Mouse (Mus musculus): ENCODE measurements at regions not wholly inside any gene's neighbourhood (a gene's known extent, or its start where the extent isn't known, plus 50 kb on each side); places are given as distances from the start of the nearest gene placed in this dataset.

DNA sequence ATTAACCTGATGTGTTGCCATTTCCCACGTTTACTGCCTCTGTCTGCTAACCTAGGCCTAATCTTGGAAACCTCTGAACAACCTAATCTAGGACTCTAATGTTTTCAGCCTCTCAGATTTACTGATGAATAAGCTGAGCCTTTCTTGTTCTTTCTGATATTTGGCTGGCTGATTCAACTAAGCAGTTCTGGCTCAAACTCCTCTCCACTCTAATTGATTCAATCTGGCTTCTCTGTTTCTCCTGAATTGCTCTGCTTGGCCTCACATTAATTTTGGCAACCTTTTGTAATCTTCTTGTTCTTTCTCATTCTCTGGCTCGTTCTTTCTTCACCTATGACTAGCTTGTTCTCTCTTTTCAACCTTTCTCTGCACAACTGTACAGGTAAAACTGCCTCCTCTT, 1561.2 kb upstream of the Zeb2 start:
- ATAC-seq (replicated peaks; ENCODE audit: low FRiP score, low TSS enrichment, poor library complexity, severe bottlenecking) = no peak

DNA sequence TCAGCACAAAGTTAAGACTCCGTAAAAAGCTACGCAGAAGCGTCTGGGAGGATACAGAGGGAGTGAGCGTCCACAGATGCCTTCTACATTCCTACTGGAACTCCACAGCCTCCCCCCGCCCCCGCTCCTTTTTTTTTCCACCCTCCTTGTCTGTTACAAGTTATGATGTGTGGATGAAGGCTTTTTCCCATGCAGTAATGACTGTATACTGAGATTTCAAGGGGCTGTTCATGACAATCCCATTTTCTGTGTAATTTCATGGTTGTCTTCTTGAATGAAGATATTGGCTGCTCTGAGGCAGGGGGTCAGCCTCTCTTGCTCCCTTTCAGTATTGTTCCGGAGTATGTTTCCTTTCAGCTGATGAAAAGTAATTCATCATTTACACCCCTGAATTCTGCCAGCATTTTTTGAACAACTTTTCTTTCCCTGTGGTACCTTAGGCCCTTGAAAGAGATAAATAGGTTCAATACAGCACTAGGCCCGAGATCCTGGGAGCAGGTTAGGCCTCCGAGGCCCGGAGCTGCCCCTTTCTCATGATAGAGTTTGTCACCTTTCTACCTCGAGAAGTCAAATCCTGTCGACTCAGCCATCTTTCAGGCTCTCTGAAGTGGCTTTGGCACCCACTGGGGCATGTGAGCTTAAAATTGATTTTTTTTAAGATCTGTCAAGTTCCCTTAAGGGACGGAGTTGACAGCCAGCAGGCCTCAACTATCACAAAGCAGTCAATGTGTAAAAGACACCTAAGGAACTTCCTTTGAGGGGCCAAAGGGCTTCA, 1552.5 kb upstream of the Zeb2 start:
- ATAC-seq (replicated peaks; ENCODE audit: low FRiP score, low TSS enrichment, poor library complexity, severe bottlenecking) = no peak

DNA sequence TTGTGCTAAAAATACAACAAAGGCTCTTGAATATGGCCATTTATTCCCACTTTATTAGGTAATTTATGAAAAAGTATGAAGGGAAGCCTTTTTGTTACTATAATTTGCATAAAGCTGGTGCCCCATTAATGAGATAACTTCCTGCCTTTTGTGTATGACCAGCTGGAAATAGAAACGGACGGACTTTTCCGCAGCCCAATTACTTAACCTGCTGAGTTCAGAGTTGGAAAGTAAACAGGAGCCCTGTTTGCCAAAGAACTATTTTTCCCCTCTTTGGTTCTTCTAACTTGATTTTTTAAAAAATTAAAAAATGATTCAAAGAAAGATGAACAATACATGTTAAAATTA, 1549.8 kb upstream of the Zeb2 start:
- ATAC-seq (replicated peaks; ENCODE audit: low FRiP score, low TSS enrichment, poor library complexity, severe bottlenecking) = no peak

DNA sequence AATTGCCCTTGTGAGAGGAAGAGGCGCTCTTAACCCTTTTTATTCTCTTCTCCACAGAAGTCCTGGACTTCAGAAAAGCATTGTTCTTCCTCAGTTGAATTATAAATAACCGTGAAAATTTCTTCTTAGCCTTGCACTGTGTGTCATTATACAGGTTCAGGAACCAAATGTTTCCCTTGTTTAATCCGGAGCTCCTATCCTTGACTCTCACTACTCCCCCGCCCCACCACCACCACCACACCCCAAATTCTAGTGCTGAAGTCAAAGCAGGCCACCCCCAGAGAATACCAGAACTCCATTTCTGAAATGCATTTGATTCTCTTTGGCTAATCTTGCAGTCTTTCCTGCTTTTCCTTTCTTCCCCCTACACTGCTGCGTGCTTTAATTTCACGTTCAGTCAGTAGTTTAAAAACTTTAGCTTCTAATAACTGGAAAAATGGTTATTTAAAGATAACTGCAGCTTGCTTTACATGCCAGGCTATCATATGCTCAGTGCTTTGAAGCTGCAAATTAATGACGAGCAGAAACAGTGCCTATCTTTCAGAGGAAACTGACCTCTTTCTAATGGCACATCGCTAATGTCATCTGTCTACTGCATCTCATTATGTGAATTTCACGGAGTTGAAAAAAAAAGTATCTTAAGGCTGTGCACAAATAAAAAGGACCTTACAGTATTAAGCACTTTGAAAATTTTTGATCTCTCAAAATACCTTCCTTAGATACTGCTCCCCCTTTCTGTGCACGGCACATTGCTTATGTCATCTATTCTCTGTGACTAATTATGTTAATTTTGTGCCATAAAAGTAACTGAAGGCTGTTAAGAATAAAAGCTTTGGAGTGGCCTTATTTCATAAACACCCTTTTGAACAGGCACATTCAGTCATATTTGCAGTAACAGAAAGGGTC, 1549.1 kb upstream of the Zeb2 start:
- no peak for ATAC-seq (replicated peaks; ENCODE audit: low FRiP score, low TSS enrichment, poor library complexity, severe bottlenecking)

DNA sequence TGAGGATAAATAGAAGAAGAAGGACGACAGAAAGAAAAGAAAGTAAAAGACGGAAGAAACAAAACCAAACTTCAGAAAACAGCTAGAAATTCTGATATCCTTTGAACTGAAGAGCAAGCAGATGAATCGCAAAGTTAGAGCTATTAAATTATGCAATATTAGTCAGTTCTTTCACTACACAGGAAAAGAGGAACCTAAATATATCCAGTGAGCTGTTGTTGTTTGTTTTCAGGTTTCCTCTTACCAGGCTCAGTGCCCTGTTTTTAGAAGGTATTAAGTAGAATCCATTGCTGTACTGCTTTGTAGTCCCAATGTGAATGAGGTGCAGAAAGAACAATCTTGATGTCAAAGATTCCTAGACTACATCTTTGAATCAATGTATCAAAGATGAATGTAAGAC, 1544.7 kb upstream of the Zeb2 start:
- ATAC-seq (replicated peaks; ENCODE audit: low FRiP score, low TSS enrichment, poor library complexity, severe bottlenecking) = no peak

DNA sequence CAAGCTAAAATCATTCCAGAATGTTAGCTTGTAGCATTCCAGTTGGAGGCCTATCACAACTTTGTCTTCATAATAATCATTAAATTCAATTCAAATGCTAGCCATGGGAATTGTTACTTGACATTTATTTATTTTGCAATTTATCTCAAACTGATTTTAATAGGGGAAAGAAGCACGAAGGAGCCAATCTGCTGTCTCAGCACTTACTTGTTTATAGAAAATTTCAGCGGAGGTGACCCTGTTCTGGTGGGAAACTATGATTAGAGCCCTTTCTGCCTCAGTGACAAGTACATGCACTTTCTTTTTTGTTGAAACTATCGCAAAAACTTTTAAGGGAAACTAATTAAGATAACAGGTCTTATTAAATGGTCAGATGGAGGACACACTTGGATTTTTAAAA, 1543.4 kb upstream of the Zeb2 start:
- no peak for ATAC-seq (replicated peaks; ENCODE audit: low FRiP score, low TSS enrichment, poor library complexity, severe bottlenecking)

DNA sequence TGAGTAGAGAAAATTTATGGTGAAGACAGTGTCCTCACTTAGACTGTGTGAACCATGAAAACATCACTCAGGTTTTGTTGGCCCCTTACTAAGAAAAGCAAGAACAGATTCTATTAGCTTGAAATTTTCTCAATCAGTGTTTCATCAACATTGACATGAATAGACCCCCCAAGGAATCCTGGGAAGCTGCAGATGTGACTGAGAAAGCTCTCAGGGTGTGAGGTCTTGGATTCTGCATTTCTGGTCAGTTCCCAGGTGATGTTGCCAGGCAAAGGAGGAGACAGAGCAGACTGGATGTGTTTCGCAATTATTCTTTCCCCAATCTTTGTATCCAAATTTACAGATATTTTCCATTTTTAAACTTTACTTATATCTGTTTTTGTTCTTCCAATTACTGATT, 1538.1 kb upstream of the Zeb2 start:
- no peak for ATAC-seq (replicated peaks; ENCODE audit: low FRiP score, low TSS enrichment, poor library complexity, severe bottlenecking)

DNA sequence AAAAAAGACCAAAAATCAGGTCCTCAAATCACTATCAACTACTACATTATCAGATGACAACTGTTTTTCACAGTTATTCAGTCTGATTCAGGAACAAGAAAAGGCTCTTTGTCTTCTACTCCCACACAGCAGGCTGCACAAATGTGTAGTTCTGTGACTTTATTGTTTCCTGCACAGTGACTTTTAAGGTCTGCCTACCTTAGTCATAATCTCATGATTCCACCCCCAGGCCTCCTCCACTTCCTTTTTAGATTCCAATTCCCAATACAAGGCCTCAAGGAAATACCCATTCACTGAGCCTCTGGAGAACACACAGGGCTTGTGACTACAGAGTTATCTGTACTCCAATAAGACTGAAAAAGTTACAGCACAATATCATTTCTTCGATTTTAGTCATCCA, 1535.4 kb upstream of the Zeb2 start:
- ATAC-seq (replicated peaks; ENCODE audit: low FRiP score, low TSS enrichment, poor library complexity, severe bottlenecking) = no peak

DNA sequence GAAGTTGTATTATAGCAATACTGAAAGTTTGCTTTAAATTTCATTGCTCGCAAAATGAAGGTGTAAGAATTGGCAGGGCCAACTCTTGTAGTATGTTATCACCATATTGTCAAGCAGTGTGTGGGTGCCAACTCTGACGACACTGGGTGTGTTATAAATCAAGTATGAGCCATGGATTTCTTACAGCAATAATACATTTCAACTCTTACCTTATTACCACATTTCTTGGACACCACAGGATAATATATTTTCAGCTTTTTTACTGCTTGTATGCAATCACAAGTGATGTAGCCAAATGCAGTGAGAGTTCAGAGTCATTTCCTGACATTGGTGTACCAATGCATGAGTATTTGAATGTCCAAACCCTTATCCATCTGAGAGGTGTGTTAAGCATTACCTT, 1529.2 kb upstream of the Zeb2 start:
- no peak for ATAC-seq (replicated peaks; ENCODE audit: low FRiP score, low TSS enrichment, poor library complexity, severe bottlenecking)

DNA sequence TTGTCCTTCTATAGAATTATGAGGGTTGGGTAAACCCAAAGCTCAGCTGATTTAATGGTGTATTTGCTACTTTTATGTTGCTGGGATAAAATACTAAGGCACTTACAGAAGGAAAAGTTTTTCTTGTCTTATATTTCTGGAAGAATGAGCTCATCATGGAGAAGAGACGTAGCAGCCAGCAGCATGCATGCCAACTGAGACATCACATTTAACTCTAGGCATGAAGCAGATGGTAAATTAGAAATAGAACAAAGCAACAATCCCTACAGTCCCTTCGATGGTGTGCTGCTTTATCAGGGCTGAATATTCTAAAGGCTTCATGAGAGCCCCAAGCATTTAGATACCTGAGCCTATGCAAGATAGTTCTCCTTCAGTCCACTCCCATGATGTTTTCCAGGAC, 1492.0 kb upstream of the Zeb2 start:
- no peak for ATAC-seq (replicated peaks; ENCODE audit: low FRiP score, low TSS enrichment, poor library complexity, severe bottlenecking)

DNA sequence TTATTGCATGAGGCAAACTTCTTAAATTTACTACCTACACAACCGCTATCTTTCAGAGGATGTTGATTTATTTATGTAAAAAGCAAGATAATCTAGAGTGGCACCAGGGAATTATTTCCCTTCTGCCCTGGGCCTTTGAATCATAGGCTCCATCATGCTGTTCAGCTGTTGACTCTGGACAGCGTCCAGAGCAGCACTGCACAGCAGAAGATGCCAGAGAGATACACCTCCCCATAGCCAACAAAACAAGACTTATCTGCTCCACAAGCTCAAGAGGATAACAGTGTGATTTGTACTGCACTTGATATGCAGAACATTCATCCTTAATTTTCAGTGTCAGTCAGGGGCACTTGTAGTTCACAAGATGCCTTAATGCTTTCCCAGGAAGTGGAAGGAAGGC, 1464.6 kb upstream of the Zeb2 start:
- no peak for ATAC-seq (replicated peaks; ENCODE audit: low FRiP score, low TSS enrichment, poor library complexity, severe bottlenecking)

DNA sequence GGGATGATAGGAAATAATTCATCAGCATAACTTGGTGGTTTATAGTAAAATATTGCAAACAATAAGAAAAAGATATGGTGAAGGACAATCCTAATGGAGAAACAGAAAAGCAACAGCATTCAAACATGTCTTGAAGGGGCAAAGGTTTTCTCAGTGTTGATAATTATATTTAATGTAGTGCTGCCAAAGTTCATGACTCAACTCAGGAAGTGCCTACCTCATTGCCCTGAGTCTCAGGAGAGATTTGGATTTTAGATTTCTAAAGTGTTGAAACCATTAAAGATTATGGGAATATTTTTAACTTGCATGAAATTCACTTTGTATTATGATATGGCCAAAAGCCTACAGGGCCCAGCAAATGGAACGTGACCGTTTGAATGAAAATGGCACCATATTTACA, 1453.2 kb upstream of the Zeb2 start:
- ATAC-seq (replicated peaks; ENCODE audit: low FRiP score, low TSS enrichment, poor library complexity, severe bottlenecking) = no peak

DNA sequence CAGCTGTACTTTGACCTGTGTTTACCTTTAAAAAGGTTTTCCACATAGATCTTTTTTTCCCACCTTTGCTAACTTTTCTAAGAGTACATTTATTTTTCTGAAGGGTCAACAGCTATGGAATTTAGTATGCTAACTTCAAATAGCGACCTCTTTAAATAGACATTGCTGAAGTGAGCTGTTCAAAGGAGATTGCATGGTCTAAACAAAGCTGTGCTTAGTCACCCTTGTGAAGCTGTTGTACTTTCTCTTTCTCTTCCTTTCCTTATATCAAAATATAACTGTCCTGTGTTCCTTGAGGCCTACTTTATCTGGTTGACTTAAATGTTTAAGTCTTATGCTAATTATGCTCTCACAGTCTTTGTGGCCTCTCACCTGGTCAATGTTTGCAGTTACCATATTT, 1416.2 kb upstream of the Zeb2 start:
- ATAC-seq (replicated peaks; ENCODE audit: low FRiP score, low TSS enrichment, poor library complexity, severe bottlenecking) = no peak

DNA sequence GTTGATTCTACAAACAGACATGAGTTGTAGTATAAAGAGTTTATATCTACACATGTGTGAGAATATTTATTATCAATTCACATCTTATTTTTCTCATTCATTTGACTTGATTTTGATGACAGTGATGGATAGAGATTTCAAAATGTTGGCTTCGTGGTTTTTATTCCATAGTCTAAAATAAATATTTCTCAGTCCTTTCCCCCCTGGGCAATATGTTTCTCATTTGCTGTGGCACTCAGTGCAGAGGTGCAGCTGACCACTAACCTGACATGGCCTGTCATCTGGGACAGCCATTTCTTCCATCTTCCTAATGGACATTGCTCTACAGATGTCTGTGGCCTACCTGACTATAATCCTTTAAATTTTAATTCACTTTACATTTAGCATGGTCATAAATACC, 1413.5 kb upstream of the Zeb2 start:
- no peak for ATAC-seq (replicated peaks; ENCODE audit: low FRiP score, low TSS enrichment, poor library complexity, severe bottlenecking)

DNA sequence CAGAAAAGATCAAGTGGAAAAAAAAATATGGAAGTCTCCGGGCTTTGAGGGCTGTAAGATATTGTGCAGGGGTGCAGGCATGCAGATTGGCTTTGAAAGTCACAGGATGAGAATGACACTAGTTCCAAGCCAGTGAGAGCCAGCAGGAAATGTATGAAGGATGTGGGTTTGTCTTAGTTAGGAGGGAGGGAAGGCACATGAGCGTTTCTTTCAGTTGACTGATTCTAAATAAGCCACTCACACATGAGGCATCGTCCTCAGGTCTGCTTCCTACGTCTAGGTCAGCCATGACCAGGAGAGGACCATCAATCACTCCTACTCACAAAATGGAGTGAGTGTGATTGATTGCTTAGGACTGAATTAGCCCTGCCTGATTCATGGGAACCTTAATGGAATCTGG, 1408.0 kb upstream of the Zeb2 start:
- no peak for ATAC-seq (replicated peaks; ENCODE audit: low FRiP score, low TSS enrichment, poor library complexity, severe bottlenecking)

DNA sequence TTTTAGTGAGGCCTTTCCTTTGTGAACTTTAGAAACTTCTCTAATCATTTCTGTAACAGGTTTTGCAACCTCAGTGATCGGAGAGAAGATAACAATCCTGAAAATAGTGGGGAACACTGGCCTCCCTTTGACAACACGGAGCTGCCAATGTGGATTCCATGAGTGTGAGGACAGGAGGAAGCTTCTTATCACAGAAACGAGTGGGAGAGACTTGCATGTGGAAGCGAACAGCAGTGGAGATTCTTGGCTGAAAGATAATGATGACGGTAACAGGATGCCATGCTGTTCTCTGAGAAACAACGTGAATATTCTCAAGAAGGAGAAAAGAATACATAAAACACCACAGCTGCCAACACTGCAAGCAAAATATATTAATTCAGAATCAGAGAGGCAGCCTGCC, 1407.4 kb upstream of the Zeb2 start:
- no peak for ATAC-seq (replicated peaks; ENCODE audit: low FRiP score, low TSS enrichment, poor library complexity, severe bottlenecking)

DNA sequence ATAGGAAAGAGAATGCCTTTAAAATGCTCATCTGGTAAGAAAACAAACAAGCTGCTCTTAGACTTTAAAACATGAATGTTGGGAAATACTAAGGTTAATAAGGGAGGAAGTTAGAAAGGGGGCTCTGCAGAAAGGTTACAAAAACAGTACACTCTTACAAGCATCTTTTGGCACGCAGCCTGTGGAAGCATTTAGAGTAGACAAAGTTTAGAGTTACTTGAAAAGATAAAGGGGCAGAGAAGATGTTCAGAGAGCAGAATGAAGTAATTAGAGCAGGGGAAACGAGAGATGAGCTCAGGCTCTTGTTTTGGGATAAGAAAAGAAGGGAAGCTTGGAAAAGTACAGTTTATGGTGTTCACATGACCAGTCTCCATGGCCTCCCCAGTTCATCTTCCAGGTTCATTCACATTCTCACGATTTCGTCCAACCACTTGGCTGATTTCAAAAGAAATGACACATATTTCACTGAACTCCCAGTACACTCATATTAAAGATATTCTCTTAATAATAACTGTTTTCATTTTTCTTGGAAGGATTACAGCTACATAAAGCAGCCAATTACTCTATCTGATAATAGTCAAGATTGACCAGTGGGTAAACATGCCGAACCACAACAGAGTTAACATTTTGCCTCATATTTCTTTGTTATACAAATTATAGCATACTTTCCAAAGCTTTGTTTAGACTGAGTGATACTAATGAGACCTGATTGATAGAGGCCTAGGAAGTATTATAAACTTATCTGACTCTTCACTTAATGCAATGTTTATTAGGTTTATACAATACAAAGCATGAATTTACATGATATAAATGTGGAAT, 1404.2 kb upstream of the Zeb2 start:
- ATAC-seq (replicated peaks; ENCODE audit: low FRiP score, low TSS enrichment, poor library complexity, severe bottlenecking) = no peak

DNA sequence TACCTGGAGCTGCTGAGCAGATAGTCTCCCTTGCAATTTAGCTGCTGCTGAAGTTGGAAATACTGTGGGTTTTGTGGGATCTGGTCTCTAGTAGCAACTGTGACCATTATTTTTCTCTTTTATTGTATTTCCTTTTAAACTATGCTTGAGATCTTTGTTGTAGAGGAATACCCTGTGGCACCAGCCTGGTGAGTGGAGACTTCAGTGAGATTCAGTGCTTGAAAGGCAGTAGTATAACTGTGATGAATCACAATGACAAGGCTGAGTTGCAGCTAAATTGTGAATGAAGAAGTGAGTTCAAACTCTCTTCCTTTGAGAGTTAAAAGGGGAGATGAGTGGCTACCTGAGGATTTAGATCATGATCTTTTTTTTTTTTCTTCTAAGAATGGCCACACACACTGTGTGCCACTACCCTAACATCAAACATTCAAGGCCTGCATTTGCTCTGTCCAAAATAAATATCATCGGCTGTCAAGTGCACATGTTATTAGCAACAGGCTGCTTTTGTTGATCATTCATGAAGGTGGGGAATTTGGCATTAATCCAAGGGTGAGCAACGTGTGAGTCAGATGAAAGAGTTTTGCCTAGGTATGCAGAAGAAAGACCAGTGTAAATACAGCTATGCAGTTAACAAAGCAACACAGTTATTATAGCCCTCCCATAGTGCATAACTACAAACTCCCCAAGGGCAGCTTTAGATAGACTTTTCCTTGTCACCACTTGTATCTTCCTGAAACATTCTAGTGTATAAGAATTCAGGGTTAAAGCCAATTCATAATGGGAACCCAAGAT, 1395.2 kb upstream of the Zeb2 start:
- no peak for ATAC-seq (replicated peaks; ENCODE audit: low FRiP score, low TSS enrichment, poor library complexity, severe bottlenecking)

DNA sequence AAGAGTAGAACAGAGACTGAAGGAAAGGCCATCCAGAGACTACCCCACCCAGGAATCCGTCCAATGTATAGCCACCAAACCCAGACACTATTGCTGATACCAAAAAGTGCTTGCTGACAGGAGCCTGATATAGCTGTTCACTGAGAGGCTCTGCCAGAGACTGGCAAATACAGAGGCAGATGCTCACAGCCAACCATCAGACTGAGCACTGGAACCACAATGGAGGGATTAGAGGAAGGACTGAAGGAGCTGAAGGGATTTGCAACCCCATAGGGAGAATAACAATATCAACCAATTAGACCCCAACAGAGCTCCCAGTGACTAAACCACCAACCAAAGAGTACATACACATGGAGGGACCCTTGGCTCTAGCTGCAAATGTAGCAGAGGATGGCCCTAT, 1389.8 kb upstream of the Zeb2 start:
- no peak for ATAC-seq (replicated peaks; ENCODE audit: low FRiP score, low TSS enrichment, poor library complexity, severe bottlenecking)

DNA sequence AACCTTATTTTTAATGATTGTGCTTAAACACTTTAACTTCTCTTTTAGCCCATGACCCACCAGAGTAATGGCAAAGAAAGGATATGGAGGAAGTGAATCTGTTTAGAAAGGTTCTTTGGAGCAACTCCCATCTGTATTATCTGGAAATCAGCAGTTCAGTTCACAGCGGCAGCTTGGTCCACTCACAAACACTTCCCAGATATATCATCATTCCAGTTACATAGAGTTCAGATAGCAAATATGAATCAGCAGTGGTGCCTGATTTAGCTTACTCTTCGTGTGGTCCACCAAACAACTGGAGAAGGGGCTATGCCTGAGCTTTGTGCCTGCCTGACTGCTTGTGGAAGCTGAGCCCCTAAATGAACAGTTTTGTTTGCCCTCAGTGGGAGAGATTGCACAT, 1385.9 kb upstream of the Zeb2 start:
- no peak for ATAC-seq (replicated peaks; ENCODE audit: low FRiP score, low TSS enrichment, poor library complexity, severe bottlenecking)
